ENCODE assay signal across 19 mouse cellular contexts in the genomic region with DNA sequence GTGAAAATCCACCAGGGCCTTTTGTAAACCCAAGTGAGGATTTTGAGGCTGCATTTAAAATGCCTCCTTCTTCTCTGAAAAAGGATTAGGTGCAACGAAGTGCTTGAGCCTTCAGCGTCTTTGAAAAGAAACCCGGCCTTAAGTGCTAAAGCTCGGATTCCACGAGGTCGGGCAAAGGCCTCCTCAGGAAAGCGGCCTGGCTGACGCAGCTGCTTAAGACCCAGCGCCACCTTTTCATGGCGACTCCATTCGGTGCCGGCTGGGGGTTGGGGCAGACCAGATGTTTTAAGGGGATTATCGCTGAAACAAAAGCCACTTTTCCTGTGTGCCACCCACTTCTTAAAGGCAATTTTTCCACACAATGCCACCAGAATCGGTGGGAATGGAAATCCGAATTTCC.
"Had no signal": no experiment of that assay in that cellular context is flagged by ENCODE, and none has a peak within 500 bp of the region (broad histone marks: within the 10 kb centered on the region; RNA-seq: fewer than 3 reads in every experiment).

No protein-coding gene starts in this region.

- H3K4me1 ChIP-seq: limb, embryonic 13.5 days; liver, embryonic 15.5 days; lung, embryonic 15.5 days; megakaryocyte, embryonic 14.5 days had no signal

- H3K9me3 ChIP-seq: limb, embryonic 13.5 days; liver, embryonic 15.5 days; lung, embryonic 15.5 days; midbrain, embryonic 12.5 days had no signal

- H3K9ac ChIP-seq: limb, embryonic 13.5 days; liver, embryonic 12.5 days; liver, embryonic 15.5 days; lung, embryonic 15.5 days; midbrain, embryonic 12.5 days had no signal

- DNase-seq: kidney, adult 18-20 months; kidney, adult 9 months; kidney, postnatal 25 days; layer of hippocampus, adult 9-11 months; liver; lung, adult 18-20 months; lung, postnatal 10 days; lung, postnatal 36 days; thymus, adult 18-20 months; thymus, postnatal 36 days had no signal

- ATAC-seq: liver, embryonic 12.5 days had no signal

- H3K27me3 ChIP-seq: lung, embryonic 15.5 days had no signal

- H3K4me2 ChIP-seq: limb, embryonic 13.5 days; liver, embryonic 12.5 days; liver, embryonic 15.5 days; lung, embryonic 15.5 days; midbrain, embryonic 12.5 days had no signal

- H3K4me3 ChIP-seq: layer of hippocampus, adult 2 months; left cerebral cortex, adult 2 months; limb, embryonic 13.5 days; liver, embryonic 12.5 days; liver, embryonic 15.5 days; lung, embryonic 15.5 days; megakaryocyte, embryonic 14.5 days; midbrain, embryonic 12.5 days had no signal

- H3K36me3 ChIP-seq: limb, embryonic 13.5 days; liver, embryonic 12.5 days; liver, embryonic 15.5 days; lung, embryonic 15.5 days; midbrain, embryonic 12.5 days had no signal

- H3K27ac ChIP-seq: kidney, postnatal 0 days; layer of hippocampus, adult 2 months; left cerebral cortex, adult 2 months; limb, embryonic 13.5 days; liver, embryonic 12.5 days; liver, embryonic 15.5 days; lung, embryonic 15.5 days; midbrain, embryonic 12.5 days had no signal
